Mouse (Mus musculus) heart, embryonic 11.5 days (tissue): Measurements from ENCODE around the gene AU021092. TPM values are rescaled to one million over a fixed set of nuclear protein-coding genes. Genes with fewer than 3 reads are reported as not detected.
A peak's percentile ranks its signal among the peaks of the same experiment; 100 is the strongest.

ENCODE experiments used
- ATAC-seq: fragments of 200-750 bp; cut with Nextera tagmentation; replicated peaks from 2 replicates; pipeline ENCODE4 v1.8.0; 2017; ENCODE audit warnings: moderate library complexity; ENCODE audit not compliant: insufficient number of reproducible peaks, low FRiP score, low TSS enrichment
- H3K27ac ChIP-seq: fragments of 300-500 bp; sonication (generic); 2 replicates; pipeline ENCODE4 v1.5.1; 2014; ENCODE audit warnings: mild to moderate bottlenecking, low read depth, low read length
- H3K27me3 ChIP-seq: fragments of 300-500 bp; sonication (generic); 2 replicates; pipeline ENCODE4 v1.6.1; 2014; ENCODE audit warnings: mild to moderate bottlenecking, low read length, mixed read lengths; ENCODE audit not compliant: control insufficient read depth, insufficient read depth
- H3K36me3 ChIP-seq: fragments of 300-500 bp; sonication (generic); 2 replicates; pipeline ENCODE4 v1.6.1; 2014; ENCODE audit warnings: mild to moderate bottlenecking, low read length, moderate library complexity, mixed read lengths; ENCODE audit not compliant: control insufficient read depth, insufficient read depth
- H3K4me1 ChIP-seq: fragments of 300-500 bp; sonication (generic); 2 replicates; pipeline ENCODE4 v1.6.1; 2014; ENCODE audit warnings: low read length; ENCODE audit not compliant: control insufficient read depth, insufficient read depth
- H3K4me2 ChIP-seq: fragments of 300-500 bp; sonication (generic); 2 replicates; pipeline ENCODE4 v1.6.1; 2014; ENCODE audit warnings: mild to moderate bottlenecking, moderate library complexity
- H3K4me3 ChIP-seq: fragments of 300-500 bp; sonication (generic); 2 replicates; pipeline ENCODE4 v1.5.1; 2014; ENCODE audit warnings: low read depth, low read length
- H3K9ac ChIP-seq: fragments of 300-500 bp; sonication (generic); 2 replicates; pipeline ENCODE4 v1.6.1; 2014; ENCODE audit warnings: mild to moderate bottlenecking, low read depth, low read length, moderate library complexity
- H3K9me3 ChIP-seq: fragments of 300-500 bp; sonication (generic); replicated peaks from 2 replicates; pipeline ENCODE4 v1.6.1; 2016; ENCODE audit warnings: low read length; ENCODE audit not compliant: control insufficient read depth
- WGBS: fragments of 180-500 bp; shearing (Covaris S2); extraction: QIAGEN DNeasy Blood & Tissue Kit; methylation state at CpG from one replicate; pipeline ENCODE4 v1.1.7; 2014; ENCODE audit not compliant: insufficient replicate concordance; 5-methylcytosine and 5-hydroxymethylcytosine counted together
- polyA plus RNA-seq: library from polyadenylated mRNA; unstranded; fragments of >200 nt; fragmentation: Nextera tagmentation; extraction: Ambion mirVana; gene quantifications from 2 replicates; pipeline ENCODE4 v1.2.1, GENCODE M21; 2014

Gene AU021092
- polyA plus RNA-seq, 1 experiment from 2014 or later, result 0.83 TPM

DNA sequence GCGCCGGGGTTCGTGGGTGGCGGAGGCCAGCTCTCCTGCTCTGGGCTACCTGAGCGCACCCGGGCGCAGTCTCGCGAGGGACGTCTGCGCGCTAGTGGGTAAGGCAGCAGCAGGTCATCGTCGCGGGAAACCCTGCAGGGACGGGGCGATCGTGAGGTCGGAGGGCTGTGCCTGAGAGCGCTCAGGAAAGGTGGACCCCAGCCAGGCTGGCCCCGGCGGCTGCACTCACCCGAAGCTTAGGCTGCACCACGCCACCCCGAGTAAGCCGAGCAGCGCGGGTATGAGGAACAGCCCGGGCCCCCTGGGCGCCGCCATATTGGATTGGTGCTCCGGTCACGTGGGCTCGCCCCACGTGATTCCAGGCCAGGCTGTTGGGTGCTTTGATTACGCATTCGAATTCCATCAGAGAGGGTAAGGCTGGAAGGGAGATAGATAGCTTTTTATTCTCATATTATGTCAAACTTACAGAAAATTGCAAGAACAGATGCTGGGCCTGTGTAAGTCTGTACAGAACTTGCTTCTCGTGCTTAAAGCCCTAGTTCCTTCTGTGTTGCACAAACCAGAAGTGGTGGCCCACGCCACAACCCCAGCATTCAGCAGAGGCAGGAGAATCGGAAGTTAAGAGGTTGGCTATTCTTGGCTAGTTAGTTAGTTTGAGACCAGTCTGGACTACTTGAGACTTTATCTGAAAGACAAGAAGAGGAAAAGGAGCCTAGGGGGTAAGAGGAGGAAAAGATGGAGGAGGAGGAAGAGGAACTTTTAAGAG is 18.2 kb downstream of the AU021092 start, which contains the start of gene Nagpa:
Gene Nagpa (minus strand): TSS at position 345 of the 766 bp plus-strand sequence.
- Histone ChIP-seq H3K4me3 (peak within 1 kb of the TSS; percentile 85), H3K4me2 (peak within 1 kb of the TSS; percentile 85), H3K27me3 (no peaks in the 10 kb centered on the region), H3K36me3 (0 out of 2 replicates have a peak, but pooled peaks cover 2% of the 10 kb centered on the region), H3K9ac (peak within 1 kb of the TSS; percentile 73), H3K27ac (no peak within 1 kb of the TSS), H3K4me1 (peaks cover 7% of the 10 kb centered on the region; the same call in 1 of the 2 replicates), H3K9me3 (no peaks in the 10 kb centered on the region)
- 4% methylated on average over 40 of the region's 40 CpGs for WGBS
- ATAC-seq, result peak; percentile 70

DNA sequence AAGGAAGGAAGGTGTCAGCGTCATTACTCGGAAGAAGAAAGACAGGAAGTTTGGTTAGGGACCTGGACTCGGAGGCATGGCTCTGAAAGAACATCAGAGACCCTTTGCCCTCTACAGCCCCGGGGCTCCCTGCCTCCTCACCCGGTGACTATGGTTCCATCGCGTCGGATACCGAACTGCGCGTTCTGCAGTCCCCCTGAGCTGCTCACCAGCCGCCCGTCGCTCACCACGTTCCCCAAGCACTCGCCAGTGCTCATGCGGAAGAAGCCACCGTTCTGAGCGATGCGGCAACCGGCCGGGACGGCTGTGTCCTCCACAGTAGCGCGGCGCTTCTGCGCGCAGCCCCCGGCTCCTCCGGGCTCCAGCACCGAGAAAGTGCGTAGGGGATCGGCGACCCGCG is 18.9 kb downstream of the AU021092 start:
- Histone ChIP-seq H3K27ac (no peak overlapping the region), H3K4me3 (peak overlapping the region; percentile 85)
- no peak for ATAC-seq

DNA sequence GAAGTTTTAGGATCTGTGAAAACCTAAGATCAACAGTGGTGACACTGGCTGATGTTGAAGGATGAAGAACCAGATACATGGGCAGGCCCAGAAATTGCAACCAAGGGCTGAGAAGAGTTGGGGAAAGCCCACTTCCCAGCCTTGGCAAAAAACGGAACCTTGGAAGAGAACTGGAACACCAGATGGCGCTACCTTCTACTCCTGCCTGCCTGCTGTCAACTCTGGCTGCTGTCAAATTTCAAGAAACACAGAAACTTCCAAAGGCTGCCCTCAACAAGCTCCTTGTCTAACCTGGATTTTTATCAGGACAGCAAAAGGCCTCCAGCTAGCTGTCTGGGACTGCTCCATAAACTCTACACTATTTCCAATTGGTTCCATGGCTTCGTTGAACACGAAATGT is 19.4 kb downstream of the AU021092 start:
- H3K4me2 ChIP-seq, result peak overlapping the region; percentile 85
- H3K36me3 ChIP-seq, result 0 out of 2 replicates have a peak, but pooled peaks cover 2% of the 10 kb centered on the region
- ATAC-seq, result no peak
- no peaks in the 10 kb centered on the region for H3K9me3 ChIP-seq
- 15% methylated on average over 4 of the region's 4 CpGs for WGBS
- no peak overlapping the region for H3K27ac ChIP-seq
- H3K9ac ChIP-seq, result no peak overlapping the region
- no peaks in the 10 kb centered on the region for H3K27me3 ChIP-seq
- H3K4me3 ChIP-seq, result peak overlapping the region; percentile 85
- peaks cover 7% of the 10 kb centered on the region; the same call in 1 of the 2 replicates for H3K4me1 ChIP-seq

More for the DNA sequence above, 18.9 kb downstream of the AU021092 start:
- no peaks in the 10 kb centered on the region for H3K9me3 ChIP-seq
- peak overlapping the region; percentile 73 for H3K9ac ChIP-seq
- H3K4me1 ChIP-seq, result peaks cover 7% of the 10 kb centered on the region; the same call in 1 of the 2 replicates
- H3K36me3 ChIP-seq, result 0 out of 2 replicates have a peak, but pooled peaks cover 2% of the 10 kb centered on the region
- H3K27me3 ChIP-seq, result no peaks in the 10 kb centered on the region
- 1% methylated on average over 36 of the region's 36 CpGs for WGBS
- peak overlapping the region; percentile 85 for H3K4me2 ChIP-seq

DNA sequence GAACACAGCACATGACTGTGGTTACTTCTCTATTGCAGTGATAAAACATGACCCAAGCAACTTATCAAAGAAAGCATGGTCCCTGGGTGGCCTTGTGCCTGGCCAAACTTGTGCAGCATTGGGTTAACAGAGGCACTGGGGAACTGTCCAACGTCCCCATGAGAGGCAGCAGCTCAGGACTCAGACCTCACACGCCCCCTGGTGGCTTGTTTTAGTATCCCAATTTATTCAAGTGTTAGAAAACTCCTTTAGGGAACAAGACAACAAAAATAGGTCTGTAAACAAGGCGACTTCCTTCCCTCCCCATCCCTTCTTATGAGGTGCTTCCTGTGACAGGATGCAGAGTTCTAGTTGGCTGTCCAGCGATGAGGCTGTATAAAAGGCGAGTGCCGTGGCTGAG is 27.0 kb downstream of the AU021092 start:
- Histone ChIP-seq H3K4me2 (no peak overlapping the region), H3K9ac (no peak overlapping the region), H3K27me3 (no peaks in the 10 kb centered on the region), H3K4me3 (no peak overlapping the region), H3K4me1 (no peaks in the 10 kb centered on the region), H3K27ac (no peak overlapping the region), H3K9me3 (no peaks in the 10 kb centered on the region), H3K36me3 (0 out of 2 replicates have a peak, but pooled peaks cover 2% of the 10 kb centered on the region)
- ATAC-seq, result no peak
- whole genome bisulfite sequencing, result 26% methylated on average over 6 of the region's 6 CpGs

DNA sequence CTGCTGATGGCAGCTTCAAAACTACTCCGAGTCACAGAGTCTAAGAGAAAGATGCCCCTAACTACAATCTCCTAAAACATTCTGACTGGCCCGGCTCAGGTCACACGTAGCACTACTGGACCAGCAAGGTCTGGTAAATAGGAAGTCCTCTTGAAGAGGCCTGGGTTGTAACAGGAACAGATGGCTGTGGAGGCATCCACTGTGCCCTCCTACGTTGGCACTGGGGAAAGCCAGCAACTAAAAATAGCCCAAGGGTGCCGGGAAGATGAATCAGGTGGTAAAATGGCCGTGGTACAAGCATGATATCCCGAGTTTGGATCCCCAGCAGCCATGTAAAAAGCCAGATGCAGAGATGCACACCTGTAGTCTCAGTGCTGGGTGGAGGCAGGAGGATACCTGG is 35.9 kb downstream of the AU021092 start:
- H3K36me3 ChIP-seq, result no peaks in the 10 kb centered on the region
- ATAC-seq, result no peak
- no peak overlapping the region for H3K9ac ChIP-seq
- peaks cover 4% of the 10 kb centered on the region; the same call in 1 of the 2 replicates for H3K27me3 ChIP-seq
- H3K9me3 ChIP-seq, result no peaks in the 10 kb centered on the region
- 51% methylated on average over 7 of the region's 7 CpGs for WGBS
- H3K4me1 ChIP-seq, result no peaks in the 10 kb centered on the region
- no peak overlapping the region for H3K4me3 ChIP-seq
- no peak overlapping the region for H3K27ac ChIP-seq
- no peak overlapping the region for H3K4me2 ChIP-seq

DNA sequence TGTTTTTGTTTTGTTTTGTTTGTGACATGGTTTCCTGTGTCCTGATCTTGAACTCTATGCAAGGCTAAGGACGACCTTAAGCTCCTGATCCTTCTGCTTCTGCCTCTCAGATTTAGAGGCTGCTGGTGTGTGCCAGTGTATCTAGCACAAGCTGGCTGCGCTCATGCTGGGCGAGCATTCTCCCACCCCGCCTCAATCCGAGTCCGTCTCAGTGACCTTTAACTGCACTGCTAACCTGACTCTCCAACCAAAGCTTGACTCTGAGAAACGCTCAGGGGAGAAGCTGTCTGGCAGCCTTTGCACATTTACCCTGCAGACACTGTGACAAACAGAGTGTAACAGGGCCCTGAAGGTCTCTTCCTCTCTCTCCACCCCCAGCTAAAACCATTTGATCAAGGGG is 36.4 kb downstream of the AU021092 start:
- no peak for ATAC-seq
- Histone ChIP-seq H3K36me3 (no peaks in the 10 kb centered on the region), H3K27ac (no peak overlapping the region), H3K4me3 (no peak overlapping the region), H3K27me3 (peaks cover 4% of the 10 kb centered on the region; the same call in 1 of the 2 replicates), H3K9me3 (no peaks in the 10 kb centered on the region), H3K9ac (no peak overlapping the region), H3K4me2 (no peak overlapping the region), H3K4me1 (no peaks in the 10 kb centered on the region)
- WGBS, result 59% methylated on average over 7 of the region's 7 CpGs

DNA sequence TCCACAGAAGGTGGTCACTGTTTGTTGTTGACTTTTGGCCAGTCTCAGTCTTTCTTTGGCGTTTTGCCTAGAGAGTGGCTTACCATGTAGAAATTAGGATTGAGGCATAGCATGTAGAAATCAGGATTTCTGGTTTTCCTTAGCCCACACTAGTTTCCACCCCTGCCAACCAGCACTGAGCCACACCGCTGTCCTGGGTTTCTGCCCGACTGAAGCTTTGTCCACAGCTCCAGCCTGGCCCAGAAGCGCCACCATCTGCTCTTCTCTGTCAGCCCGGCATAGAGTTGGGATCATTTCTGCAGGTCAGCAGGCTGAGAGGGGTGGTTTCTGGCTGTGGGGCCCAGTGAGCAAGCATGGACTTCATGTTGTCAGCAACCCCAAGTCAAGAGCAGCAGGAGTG is 37.1 kb downstream of the AU021092 start:
- no peak overlapping the region for H3K4me3 ChIP-seq
- H3K27me3 ChIP-seq, result peaks cover 4% of the 10 kb centered on the region
- no peak overlapping the region for H3K27ac ChIP-seq
- ATAC-seq, result no peak
- no peaks in the 10 kb centered on the region for H3K4me1 ChIP-seq
- H3K4me2 ChIP-seq, result no peak overlapping the region
- no peak overlapping the region for H3K9ac ChIP-seq
- no peaks in the 10 kb centered on the region for H3K9me3 ChIP-seq
- 79% methylated on average over 5 of the region's 5 CpGs for WGBS
- no peaks in the 10 kb centered on the region for H3K36me3 ChIP-seq

DNA sequence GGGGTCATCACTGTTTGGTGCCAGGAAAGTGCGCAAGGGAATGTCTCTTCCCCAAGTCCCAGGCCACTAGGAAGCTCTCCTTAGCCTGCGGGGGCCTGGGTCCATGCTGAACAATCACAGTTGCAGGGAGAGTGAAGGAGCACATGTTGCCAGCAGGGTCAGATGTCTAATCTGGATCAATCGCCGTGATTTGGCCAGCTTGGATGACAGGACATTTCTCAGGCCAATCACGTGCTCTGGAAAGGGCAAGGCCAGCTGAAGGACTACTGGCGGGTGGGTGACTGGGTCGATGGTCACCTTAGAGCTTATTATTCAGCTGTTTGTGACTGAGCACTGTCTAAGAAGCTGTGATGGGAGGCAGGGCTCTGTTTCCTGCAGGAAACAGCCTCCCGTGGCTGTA is 38.0 kb downstream of the AU021092 start:
- Histone ChIP-seq H3K9ac (no peak overlapping the region), H3K9me3 (no peaks in the 10 kb centered on the region), H3K36me3 (no peaks in the 10 kb centered on the region), H3K4me2 (no peak overlapping the region), H3K27me3 (peaks cover 4% of the 10 kb centered on the region), H3K4me3 (no peak overlapping the region), H3K27ac (no peak overlapping the region), H3K4me1 (no peaks in the 10 kb centered on the region)
- WGBS, result 51% methylated on average over 8 of the region's 8 CpGs
- no peak for ATAC-seq
